Mouse (Mus musculus) kidney, adult 18-20 months (tissue): ENCODE measurements around the gene Gm10643.
A peak's percentile ranks its signal among the peaks of the same experiment; 100 is the strongest.

Source experiments
- DNase-seq: peaks from one replicate; pipeline ENCODE4 v3.0.0; 2021

The Gm10643 gene

GRCm38 (mm10) chr8:84038015-84038414 lies 26.9 kb downstream of the Gm10643 start:
- no peak for DNase-seq

DNA sequence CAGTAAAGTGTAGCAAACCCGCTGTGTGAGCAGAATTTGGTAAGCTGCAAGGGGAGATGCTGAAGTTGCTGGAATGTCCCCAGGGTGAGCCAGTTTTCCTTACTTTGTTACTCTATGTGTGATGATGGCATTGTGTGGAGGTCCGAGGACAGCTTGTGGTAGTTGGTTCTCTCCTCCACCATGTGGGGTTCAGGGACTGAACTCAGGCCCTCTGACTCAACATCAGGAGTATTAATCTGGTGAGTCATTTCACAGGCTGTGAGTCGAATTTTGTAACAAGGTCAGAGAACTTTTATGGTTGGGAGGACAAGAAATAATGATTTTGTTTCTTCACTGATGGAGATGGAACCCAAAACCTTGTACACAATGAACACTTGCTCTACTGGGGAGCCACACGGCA lies 32.2 kb downstream of the Gm10643 start:
- DNase-seq, result no peak

DNA sequence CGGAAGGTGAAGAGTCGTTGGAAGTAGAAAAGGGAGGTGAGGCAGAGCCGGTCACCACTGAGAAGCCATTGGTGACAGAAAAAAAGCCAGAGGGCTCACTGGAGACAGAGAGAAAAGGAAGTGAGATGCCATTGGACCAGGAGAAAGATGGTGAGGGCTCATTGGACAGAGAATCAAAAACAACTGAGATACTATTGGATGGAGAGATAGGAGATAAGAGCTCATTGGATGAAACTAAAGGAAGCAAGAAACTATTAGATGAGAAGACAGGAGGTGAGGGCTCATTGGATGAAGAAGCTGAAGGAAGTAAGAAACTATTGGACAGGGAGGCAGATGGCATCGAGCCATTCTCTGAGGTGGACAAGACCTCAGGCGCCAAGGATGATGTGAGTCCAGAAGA lies 35.7 kb downstream of the Gm10643 start:
- no peak for DNase-seq

- DNase-seq, result no peak
Observed at GRCm38 (mm10) chr8:84027449-84027848, 37.5 kb downstream of the Gm10643 start.

GRCm38 (mm10) chr8:84025863-84026262 lies 39.1 kb downstream of the Gm10643 start:
- no peak for DNase-seq

- peak; percentile 77 for DNase-seq
Observed at GRCm38 (mm10) chr8:84024171-84024570, 40.8 kb downstream of the Gm10643 start.

DNA sequence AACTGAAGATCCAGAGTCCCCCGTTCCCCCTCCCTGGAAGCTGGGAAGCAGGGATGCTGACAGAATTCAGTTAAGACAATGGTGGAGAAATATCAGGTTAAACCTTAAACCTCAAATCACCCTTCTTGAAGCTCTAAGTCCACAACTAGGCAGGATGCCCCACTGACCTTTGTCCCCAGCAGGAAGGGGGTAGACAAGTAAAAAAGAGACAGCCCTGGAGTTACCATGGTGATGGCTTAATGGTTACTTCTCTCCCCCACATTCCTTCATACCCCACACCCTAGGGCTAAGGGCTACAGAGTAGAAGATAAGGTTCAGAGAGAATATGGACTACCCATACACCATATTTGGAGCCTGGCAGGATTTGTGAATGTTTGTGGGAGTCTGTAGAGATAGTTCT lies 41.3 kb downstream of the Gm10643 start:
- peak; percentile 73 for DNase-seq

GRCm38 (mm10) chr8:84023085-84023484 lies 41.9 kb downstream of the Gm10643 start:
- peak; percentile 85 for DNase-seq

DNA sequence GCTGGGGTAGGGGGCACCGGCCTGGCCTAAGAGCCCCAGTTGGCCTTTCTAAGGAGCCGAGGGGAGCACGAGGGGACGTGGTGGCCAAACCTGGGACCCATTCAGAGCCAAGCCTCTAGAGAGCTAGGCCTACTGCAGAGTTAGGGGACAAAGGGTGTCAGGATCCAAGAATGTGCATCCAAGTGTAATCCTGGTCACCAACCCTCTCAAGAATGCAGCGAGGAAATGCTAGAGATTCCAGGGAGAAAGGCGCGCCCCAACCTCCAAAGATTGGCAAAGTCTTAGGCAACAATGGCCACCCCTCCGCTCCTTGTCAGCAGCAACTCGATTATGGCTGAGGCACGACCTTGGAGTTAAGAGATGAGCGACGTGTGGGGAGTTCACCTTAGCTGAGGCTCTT lies 43.4 kb downstream of the Gm10643 start:
- peak; percentile 42 for DNase-seq

GRCm38 (mm10) chr8:84021096-84021495 lies 43.8 kb downstream of the Gm10643 start, which contains the start of gene Palm3:
Palm3 (plus strand) TSS chr8:84021471.
- DNase-seq, result peak; percentile 77

DNA sequence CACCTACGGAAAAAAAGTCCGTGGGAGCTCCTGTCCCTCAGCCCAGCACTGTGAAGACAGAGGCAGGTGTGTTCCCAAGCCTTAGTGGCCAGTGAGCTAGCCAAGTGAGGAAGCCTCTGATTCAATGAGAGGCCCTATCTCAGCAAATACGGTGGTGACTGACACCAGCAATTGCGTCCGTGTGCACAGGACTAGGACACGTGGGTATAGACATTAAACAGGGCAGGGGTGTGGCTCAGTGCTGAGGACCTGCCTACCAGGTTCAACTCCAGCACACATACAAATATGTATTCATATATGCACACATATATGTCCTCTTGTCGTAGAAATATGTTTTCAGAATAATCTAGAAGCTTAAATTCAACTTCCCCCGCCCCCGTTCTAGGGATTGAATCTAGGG lies 45.2 kb downstream of the Gm10643 start:
- DNase-seq, result no peak

- DNase-seq, result no peak
Observed at GRCm38 (mm10) chr8:84015833-84016232, 49.1 kb downstream of the Gm10643 start.
